Mouse (Mus musculus) intestine, embryonic 14.5 days (tissue): ENCODE results near the gene Rassf7. TPM values are rescaled to one million over a fixed set of nuclear protein-coding genes. Genes with fewer than 3 reads are reported as not detected.

ENCODE experiments used
- ATAC-seq: fragments of 200-750 bp; cut with Nextera tagmentation; replicated peaks from 2 replicates; pipeline ENCODE4 v1.8.0; 2017; ENCODE audit warnings: low read depth, moderate number of reproducible peaks, moderate TSS enrichment, moderate library complexity; ENCODE audit not compliant: low FRiP score, low TSS enrichment
- DNase-seq: peaks from one replicate; pipeline ENCODE4 v3.0.0-alpha.2; 2018; ENCODE audit warnings: low spot score
- H3K27ac ChIP-seq: fragments of 300-500 bp; sonication (generic); 2 replicates; pipeline ENCODE4 v1.5.1; 2014; ENCODE audit warnings: low read depth, mild to moderate bottlenecking, control low read depth
- H3K27me3 ChIP-seq: fragments of 300-500 bp; sonication (generic); replicated peaks from 2 replicates; pipeline ENCODE4 v1.6.1; 2014; ENCODE audit warnings: low read length, control low read depth; ENCODE audit not compliant: control insufficient read depth, insufficient read depth
- H3K36me3 ChIP-seq: fragments of 300-500 bp; sonication (generic); 2 replicates; pipeline ENCODE4 v1.6.1; 2014; ENCODE audit warnings: low read length, control low read depth; ENCODE audit not compliant: control insufficient read depth, insufficient read depth
- H3K4me1 ChIP-seq: fragments of 300-500 bp; sonication (generic); replicated peaks from 2 replicates; pipeline ENCODE4 v1.6.1; 2014; ENCODE audit warnings: low read length, control low read depth, mixed read lengths; ENCODE audit not compliant: control insufficient read depth, insufficient read depth
- H3K4me2 ChIP-seq: fragments of 300-500 bp; sonication (generic); 2 replicates; pipeline ENCODE4 v1.6.1; 2014; ENCODE audit warnings: low read length
- H3K4me3 ChIP-seq: fragments of 300-500 bp; sonication (generic); 2 replicates; pipeline ENCODE4 v1.5.1; 2014; ENCODE audit warnings: low read depth, low read length, control low read depth, mixed read lengths
- H3K9ac ChIP-seq: fragments of 300-500 bp; sonication (generic); 2 replicates; pipeline ENCODE4 v1.6.1; 2014; ENCODE audit warnings: mild to moderate bottlenecking, low read length
- H3K9me3 ChIP-seq: fragments of 300-500 bp; sonication (generic); 2 replicates; pipeline ENCODE4 v1.6.1; 2016; ENCODE audit warnings: low read length, control low read depth; ENCODE audit not compliant: control insufficient read depth
- WGBS: fragments of 180-500 bp; shearing (Covaris S2); extraction: QIAGEN DNeasy Blood & Tissue Kit; methylation state at CpG from one replicate; pipeline ENCODE4 v1.1.7; 2014; 5-methylcytosine and 5-hydroxymethylcytosine counted together
- polyA plus RNA-seq: library from polyadenylated mRNA; unstranded; fragments of >200 nt; fragmentation: Nextera tagmentation; extraction: Ambion mirVana; gene quantifications from 2 replicates; pipeline ENCODE4 v1.2.1, GENCODE M21; 2014

Rassf7 gene
- polyA plus RNA-seq, 1 experiment from 2014 or later = 60.3 TPM

DNA sequence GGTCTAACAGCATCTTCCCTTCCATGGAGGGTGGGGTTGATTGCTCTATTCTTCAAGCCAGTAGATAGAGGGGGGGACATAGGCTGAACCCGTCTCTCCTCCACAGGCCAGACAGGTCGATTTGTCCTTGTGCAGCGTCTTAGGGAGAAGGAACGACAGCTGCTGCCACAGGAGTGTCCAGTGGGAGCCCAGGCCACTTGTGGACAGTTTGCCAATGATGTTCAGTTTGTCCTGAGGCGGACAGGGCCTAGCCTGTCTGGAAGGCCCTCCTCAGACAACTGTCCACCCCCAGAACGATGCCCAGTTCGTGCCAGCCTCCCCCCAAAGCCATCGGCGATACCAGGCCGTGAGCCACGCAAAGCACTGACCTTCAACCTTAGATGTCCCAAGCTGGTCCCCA, 1.2 kb downstream of the Rassf7 start:
- H3K9me3 ChIP-seq = no peaks in the 10 kb centered on the region
- 0 out of 2 replicates have a peak overlapping the region, but pooled peaks have one; percentile 33 for H3K27ac ChIP-seq
- H3K4me1 ChIP-seq = peaks cover 29% of the 10 kb centered on the region
- peak overlapping the region; percentile 84 for H3K4me2 ChIP-seq
- H3K9ac ChIP-seq = peak overlapping the region; percentile 64
- ATAC-seq (no peak), DNase-seq (no peak)
- peak overlapping the region; percentile 62 for H3K4me3 ChIP-seq
- no peaks in the 10 kb centered on the region for H3K27me3 ChIP-seq
- peaks cover 19% of the 10 kb centered on the region for H3K36me3 ChIP-seq
- WGBS = 77% methylated on average over 11 of the region's 11 CpGs

DNA sequence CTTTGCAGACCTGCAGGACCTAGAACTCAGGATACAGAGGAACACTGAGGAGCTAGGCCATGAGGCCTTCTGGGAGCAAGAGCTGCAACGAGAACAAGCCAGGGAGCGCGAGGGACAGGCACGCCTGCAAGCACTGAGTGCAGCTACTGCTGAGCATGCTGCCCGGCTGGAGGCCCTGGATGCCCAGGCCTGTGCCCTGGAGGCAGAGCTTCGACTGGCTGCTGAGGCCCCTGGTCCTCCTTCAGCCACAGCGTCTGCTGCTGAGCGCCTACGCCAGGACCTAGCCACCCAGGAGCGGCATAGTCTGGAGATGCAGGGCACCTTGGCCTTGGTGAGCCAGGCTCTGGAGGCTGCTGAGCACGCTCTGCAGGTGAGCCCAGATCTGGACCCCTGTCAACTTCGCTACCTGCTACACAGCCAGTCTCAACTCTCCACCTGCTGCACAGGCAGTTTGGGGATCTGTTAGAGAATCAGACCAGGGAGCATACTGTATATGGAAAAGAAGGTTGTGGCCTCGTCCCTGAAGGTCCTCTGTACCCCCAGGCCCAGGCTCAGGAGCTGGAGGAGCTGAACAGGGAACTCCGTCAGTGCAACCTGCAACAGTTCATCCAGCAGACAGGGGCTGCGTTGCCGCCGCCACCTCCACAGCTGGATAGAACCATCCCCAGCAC, 1.8 kb downstream of the Rassf7 start:
- DNase-seq = no peak
- peaks cover 35% of the 10 kb centered on the region for H3K4me1 ChIP-seq

DNA sequence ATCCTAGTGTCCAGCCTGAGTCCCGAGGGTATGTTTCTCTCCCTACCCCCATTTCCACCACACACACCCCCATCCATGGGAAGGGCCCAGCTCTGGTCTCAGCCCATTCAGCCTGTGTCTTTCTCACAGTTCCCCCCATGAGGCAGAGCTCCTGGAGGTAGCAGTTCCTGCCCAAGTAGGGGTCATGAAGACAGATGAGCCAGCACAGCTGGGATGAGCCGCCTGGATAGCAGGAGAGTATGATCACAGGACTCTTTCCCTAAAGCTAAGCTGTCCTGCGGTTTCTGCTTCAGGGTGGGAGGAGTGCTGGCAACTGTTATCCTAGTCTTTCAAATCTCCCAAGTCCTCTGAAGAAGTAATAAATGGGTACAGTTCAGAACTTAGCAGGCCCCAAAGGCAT, 2.5 kb downstream of the Rassf7 start:
- DNase-seq (no peak), ATAC-seq (no peak)
- Histone ChIP-seq H3K9me3 (no peaks in the 10 kb centered on the region), H3K4me3 (no peak overlapping the region), H3K27me3 (no peaks in the 10 kb centered on the region), H3K27ac (no peak overlapping the region), H3K9ac (no peak overlapping the region), H3K4me2 (peak overlapping the region; percentile 84; the same call in 1 of the 2 replicates), H3K36me3 (peaks cover 19% of the 10 kb centered on the region), H3K4me1 (peaks cover 42% of the 10 kb centered on the region)
- 73% methylated on average over 3 of the region's 3 CpGs for WGBS

More for the DNA sequence above, 1.8 kb downstream of the Rassf7 start:
- WGBS = 87% methylated on average over 17 of the region's 17 CpGs
- Histone ChIP-seq H3K27me3 (no peaks in the 10 kb centered on the region), H3K27ac (no peak overlapping the region), H3K4me3 (no peak overlapping the region), H3K9ac (no peak overlapping the region), H3K4me2 (peak overlapping the region; percentile 84), H3K36me3 (peaks cover 19% of the 10 kb centered on the region), H3K9me3 (no peaks in the 10 kb centered on the region)
- ATAC-seq = no peak

DNA sequence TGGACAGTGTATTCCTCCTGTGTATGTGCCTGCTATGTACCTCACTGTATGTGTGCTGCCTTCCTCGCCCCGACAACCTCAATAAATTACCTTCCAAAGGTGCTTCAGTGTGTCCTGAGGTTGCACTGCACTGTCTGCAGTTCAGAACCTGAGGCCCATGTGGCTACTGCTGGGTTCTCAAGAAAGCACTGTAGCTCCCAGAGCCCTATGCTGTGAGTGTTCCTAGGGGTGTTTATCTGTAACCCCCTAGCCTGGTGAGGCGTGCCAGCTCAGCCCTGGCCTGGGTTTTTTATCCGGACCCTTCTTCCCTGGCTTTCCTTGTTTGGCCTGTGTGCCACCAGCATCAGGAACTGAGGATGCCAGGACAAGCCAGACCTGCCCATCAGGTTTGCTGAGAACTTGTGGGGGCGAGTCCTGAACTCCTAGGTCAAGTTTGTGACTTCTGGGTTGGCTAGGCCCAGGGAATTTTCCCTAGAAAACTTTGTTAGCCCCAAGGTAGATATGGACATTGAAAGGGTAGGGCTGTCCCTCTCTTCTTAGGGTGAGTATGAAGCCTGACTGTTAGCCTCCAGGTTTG, 3.0 kb downstream of the Rassf7 start:
- DNase-seq (no peak), ATAC-seq (no peak)
- H3K9me3 ChIP-seq = no peaks in the 10 kb centered on the region
- H3K27me3 ChIP-seq = no peaks in the 10 kb centered on the region
- H3K9ac ChIP-seq = no peak overlapping the region
- H3K27ac ChIP-seq = no peak overlapping the region
- H3K4me2 ChIP-seq = no peak overlapping the region
- H3K36me3 ChIP-seq = peaks cover 19% of the 10 kb centered on the region
- WGBS = 86% methylated on average over 5 of the region's 5 CpGs
- peaks cover 42% of the 10 kb centered on the region for H3K4me1 ChIP-seq
- H3K4me3 ChIP-seq = no peak overlapping the region

DNA sequence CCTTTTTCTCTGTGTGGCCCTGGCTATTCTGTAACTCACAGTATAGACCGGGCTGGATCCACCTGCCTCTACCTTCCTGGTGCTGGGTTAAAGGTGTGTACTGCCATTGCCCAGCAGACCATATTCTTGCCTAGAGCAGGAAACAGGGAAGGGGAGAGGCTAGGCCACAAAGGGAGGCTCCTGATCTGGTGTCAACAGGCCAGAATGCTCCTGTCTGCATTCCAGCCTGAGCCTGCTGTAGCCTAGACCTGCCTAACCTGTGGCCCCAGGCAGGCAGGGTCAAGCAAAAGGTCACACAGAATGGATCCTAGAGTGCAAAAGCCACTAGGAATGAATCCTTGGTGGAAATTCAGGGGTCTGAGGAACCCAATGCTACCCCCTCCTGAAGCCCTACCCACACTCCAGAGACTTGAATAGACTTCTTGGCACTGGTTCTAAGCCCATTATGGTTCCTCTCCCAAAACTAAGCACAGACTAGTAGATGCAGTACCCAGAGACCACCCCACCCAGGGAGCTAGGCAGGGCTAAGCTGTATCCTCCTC, 4.0 kb downstream of the Rassf7 start:
- Histone ChIP-seq H3K4me1 (peaks cover 42% of the 10 kb centered on the region), H3K4me2 (peak overlapping the region; percentile 56), H3K27ac (no peak overlapping the region), H3K9ac (no peak overlapping the region), H3K36me3 (peaks cover 19% of the 10 kb centered on the region), H3K27me3 (no peaks in the 10 kb centered on the region), H3K4me3 (no peak overlapping the region), H3K9me3 (no peaks in the 10 kb centered on the region)
- DNase-seq (no peak), ATAC-seq (no peak)
- 92% methylated on average over 1 of the region's 1 CpGs for WGBS

DNA sequence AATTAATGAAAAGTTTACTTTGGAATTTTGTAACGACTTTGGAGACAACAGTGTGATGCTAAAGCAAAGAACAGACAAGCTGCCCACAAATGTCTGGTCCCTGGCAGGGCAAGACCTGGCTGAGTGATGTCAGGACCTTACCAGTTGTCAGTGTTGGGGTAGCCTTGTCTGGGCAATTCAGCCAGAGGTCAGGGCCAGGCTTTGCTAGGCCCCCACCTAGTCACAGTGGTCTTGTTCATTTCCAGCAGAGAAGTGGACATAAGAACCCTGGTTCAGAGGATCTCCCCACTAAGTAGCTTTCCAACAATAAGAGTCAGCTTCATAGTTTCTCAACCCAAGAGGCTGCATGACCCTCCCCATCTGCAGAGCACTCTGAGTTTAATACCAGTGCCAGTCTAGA, 4.7 kb downstream of the Rassf7 start:
- Histone ChIP-seq H3K27ac (no peak overlapping the region), H3K4me2 (peak overlapping the region; percentile 56), H3K4me1 (peaks cover 37% of the 10 kb centered on the region), H3K27me3 (no peaks in the 10 kb centered on the region), H3K9me3 (no peaks in the 10 kb centered on the region), H3K4me3 (peak overlapping the region; percentile 59; the same call in 1 of the 2 replicates), H3K9ac (no peak overlapping the region; the same call in 1 of the 2 replicates), H3K36me3 (peaks cover 19% of the 10 kb centered on the region)
- DNase-seq (no peak), ATAC-seq (no peak)
- 68% methylated on average over 1 of the region's 1 CpGs for WGBS

DNA sequence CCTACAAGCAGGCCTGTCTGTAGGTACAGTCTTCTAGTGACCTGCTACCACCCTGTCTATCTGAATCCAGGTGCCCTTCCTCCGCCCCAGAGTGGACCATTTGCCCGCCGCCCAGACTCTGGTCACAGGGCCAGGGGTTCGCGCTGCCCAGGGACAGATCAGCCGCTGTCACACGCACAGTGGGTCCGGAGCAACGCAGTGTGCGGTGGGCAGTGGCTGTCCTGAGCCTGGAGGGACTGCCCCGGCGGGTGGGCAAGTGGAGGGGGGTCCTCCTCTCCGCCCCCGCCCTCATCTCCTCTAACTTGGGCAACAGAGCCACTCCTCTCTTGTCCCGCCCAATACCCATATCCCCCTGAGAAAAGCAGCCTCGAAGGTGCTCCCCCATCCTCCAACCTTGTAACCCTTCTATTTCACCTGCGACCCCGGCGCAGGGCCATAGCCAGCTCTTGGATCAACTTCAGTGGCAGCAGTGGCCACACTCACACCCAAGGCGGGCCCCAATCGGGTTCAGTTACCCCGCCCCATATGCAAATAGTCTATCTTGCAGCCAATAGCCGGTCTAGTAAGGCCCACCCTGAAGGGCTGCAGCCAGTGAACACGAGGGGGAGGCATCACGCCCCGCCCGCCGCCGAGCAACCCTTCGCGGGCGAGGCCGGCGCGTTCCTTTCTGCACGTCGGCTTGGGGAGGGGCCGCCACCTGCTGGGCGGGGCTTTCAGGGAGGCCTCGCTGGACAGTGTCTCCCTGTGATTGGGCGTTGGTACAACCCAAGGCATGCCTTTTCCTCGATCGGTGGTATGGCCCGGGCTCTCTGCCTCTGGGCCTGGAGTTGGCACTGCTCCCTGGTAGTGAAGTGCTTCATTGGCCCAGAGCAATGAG, 5.8 kb downstream of the Rassf7 start:
- Histone ChIP-seq H3K27me3 (no peaks in the 10 kb centered on the region), H3K4me1 (peaks cover 32% of the 10 kb centered on the region), H3K9me3 (no peaks in the 10 kb centered on the region), H3K4me3 (peak overlapping the region; percentile 59), H3K27ac (peak overlapping the region; percentile 88), H3K36me3 (peaks cover 19% of the 10 kb centered on the region), H3K4me2 (peak overlapping the region; percentile 56), H3K9ac (peak overlapping the region; percentile 56)
- peak; percentile 94 for ATAC-seq
- 3% methylated on average over 44 of the region's 44 CpGs for WGBS
- DNase-seq = peak; percentile 99

DNA sequence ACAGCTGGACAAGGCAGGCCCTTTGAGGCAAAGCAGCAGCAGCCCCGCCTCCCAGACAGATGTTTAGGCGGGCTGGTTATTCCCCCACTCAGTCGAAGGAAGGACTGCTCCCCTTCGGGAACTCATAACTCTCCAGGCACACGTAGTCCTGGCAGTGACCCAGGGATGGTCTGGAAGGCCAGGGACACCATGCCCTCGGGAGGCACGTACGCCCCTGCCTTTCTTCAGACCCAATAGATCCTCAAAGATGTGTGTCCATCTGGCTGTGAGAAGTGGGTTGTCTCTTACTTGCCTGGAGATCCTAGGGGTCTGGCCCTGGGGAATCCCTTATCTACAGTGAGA, 6.4 kb downstream of the Rassf7 start:
- DNase-seq (no peak), ATAC-seq (no peak)
- peak overlapping the region; percentile 88 for H3K27ac ChIP-seq
- H3K9ac ChIP-seq = peak overlapping the region; percentile 37; the same call in 1 of the 2 replicates
- WGBS = 5% methylated on average over 8 of the region's 8 CpGs
- peaks cover 19% of the 10 kb centered on the region for H3K36me3 ChIP-seq
- H3K4me3 ChIP-seq = peak overlapping the region; percentile 59; the same call in 1 of the 2 replicates
- H3K4me2 ChIP-seq = peak overlapping the region; percentile 56
- no peaks in the 10 kb centered on the region for H3K9me3 ChIP-seq
- peaks cover 28% of the 10 kb centered on the region for H3K4me1 ChIP-seq
- H3K27me3 ChIP-seq = no peaks in the 10 kb centered on the region
